Mouse (Mus musculus): Measurements from ENCODE around the gene Morc1. TPM values are rescaled to one million over a fixed set of nuclear protein-coding genes. Genes with fewer than 3 reads are reported as not detected.

The Morc1 gene
- polyA plus RNA-seq, 1 experiment from 2014 or later: not detected

DNA sequence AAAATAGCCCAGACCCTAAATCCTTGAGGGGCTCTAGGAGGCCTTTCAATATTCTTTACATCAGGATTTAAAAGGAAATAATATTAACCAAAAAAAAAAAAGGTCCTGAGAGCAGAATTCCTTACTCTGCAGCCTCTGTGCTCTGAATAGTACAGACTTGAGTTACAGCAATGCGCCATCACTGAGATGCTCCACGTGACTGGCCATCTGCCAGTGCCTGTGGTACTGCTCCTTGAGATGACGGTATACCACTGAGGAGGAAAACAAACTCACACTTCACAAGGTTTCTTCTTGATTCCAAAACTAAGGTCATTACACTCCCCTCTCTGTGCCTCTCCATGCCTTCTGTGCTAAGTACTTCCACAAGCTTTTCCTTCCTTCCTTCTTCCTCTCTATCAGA is 195.1 kb downstream of the Morc1 start:
- no peaks in the 10 kb centered on the region for H3K36me3 ChIP-seq (replicated peaks; ENCODE audit: insufficient read depth, low read length)
- no peak overlapping the region for H3K27ac ChIP-seq (ENCODE audit: low read depth)
- H3K9ac ChIP-seq (replicated peaks): no peak overlapping the region
- H3K4me1 ChIP-seq (ENCODE audit: insufficient read depth): no peaks in the 10 kb centered on the region
- H3K4me2 ChIP-seq (ENCODE audit: low read depth, low read length): no peak overlapping the region
- H3K4me3 ChIP-seq (ENCODE audit: low read depth, low read length): no peak overlapping the region
- 74% methylated on average over 3 of the region's 3 CpGs for WGBS (ENCODE audit: insufficient replicate concordance)
- TF ChIP-seq EP300 (IDR thresholded peaks at IDR 0.05; ENCODE audit: low read depth): no peak
- TF ChIP-seq CTCF (IDR thresholded peaks at IDR 0.05; ENCODE audit: low read depth): no peak
- ATAC-seq (no peak), DNase-seq (no peak)
- no peaks in the 10 kb centered on the region for H3K9me3 ChIP-seq (ENCODE audit: low read length)
- H3K27me3 ChIP-seq (ENCODE audit: insufficient read depth, low read length): no peaks in the 10 kb centered on the region

DNA sequence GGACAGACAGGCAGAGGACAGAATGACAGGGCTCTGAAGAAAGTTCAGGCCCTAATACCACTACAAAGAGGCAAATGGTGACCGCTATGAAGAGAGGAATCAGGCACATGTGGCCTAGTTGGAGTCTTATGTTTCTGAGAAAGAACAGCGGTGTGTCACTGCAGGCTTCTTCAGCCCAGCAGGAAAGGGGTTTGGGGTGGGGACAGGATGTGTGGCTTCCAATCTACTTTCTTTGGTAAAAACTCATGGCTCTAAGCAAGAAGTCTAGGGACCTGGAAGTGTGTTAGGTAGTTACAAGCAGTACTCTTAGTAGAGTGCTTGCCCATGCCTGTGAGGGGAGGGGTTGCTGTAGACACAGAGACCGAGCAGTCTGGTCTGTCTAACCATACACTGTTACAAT is 196.3 kb downstream of the Morc1 start:
- H3K4me1 ChIP-seq (ENCODE audit: insufficient read depth): no peaks in the 10 kb centered on the region
- no peak for DNase-seq
- H3K27me3 ChIP-seq (ENCODE audit: insufficient read depth, low read length): no peaks in the 10 kb centered on the region
- 62% methylated on average over 3 of the region's 3 CpGs for WGBS (ENCODE audit: insufficient replicate concordance)
- no peak overlapping the region for H3K4me2 ChIP-seq (ENCODE audit: low read depth, low read length)
- TF ChIP-seq CTCF (IDR thresholded peaks at IDR 0.05; ENCODE audit: low read depth) (no peak), EP300 (IDR thresholded peaks at IDR 0.05; ENCODE audit: low read depth) (no peak)
- H3K36me3 ChIP-seq (replicated peaks; ENCODE audit: insufficient read depth, low read length): no peaks in the 10 kb centered on the region
- no peak overlapping the region for H3K27ac ChIP-seq (ENCODE audit: low read depth)
- no peak overlapping the region for H3K4me3 ChIP-seq (ENCODE audit: low read depth, low read length)
- no peak for ATAC-seq
- no peaks in the 10 kb centered on the region for H3K9me3 ChIP-seq (ENCODE audit: low read length)
- no peak overlapping the region for H3K9ac ChIP-seq (replicated peaks)

DNA sequence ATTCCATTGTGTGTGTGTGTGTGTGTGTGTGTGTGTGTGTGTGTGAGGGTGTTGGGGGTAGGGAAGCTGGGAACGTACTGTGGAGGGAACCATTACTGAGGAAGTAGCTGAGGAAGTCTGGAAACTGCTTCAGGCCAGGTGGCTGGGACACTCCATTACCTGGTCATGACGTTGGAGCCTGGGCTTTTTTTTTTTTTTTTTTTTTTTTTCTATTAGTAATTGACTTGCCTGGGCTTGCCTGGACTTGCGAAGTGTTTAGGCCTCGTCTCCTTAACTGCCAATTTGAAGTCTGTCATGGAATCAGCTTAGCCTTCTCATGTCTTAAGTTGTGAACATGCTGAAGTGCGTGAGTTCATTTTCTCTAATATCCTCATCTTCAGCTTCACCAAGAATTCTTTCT is 198.7 kb downstream of the Morc1 start:
- no peak overlapping the region for H3K9ac ChIP-seq (replicated peaks)
- WGBS (ENCODE audit: insufficient replicate concordance): 75% methylated on average over 5 of the region's 5 CpGs
- H3K27me3 ChIP-seq (ENCODE audit: insufficient read depth, low read length): no peaks in the 10 kb centered on the region
- DNase-seq (no peak), ATAC-seq (no peak)
- no peaks in the 10 kb centered on the region for H3K4me1 ChIP-seq (ENCODE audit: insufficient read depth)
- H3K4me2 ChIP-seq (ENCODE audit: low read depth, low read length): no peak overlapping the region
- no peak overlapping the region for H3K4me3 ChIP-seq (ENCODE audit: low read depth, low read length)
- no peaks in the 10 kb centered on the region for H3K9me3 ChIP-seq (ENCODE audit: low read length)
- no peak overlapping the region for H3K27ac ChIP-seq (ENCODE audit: low read depth)
- no peak for TF ChIP-seq CTCF (IDR thresholded peaks at IDR 0.05; ENCODE audit: low read depth)
- TF ChIP-seq EP300 (IDR thresholded peaks at IDR 0.05; ENCODE audit: low read depth): no peak
- no peaks in the 10 kb centered on the region for H3K36me3 ChIP-seq (replicated peaks; ENCODE audit: insufficient read depth, low read length)

DNA sequence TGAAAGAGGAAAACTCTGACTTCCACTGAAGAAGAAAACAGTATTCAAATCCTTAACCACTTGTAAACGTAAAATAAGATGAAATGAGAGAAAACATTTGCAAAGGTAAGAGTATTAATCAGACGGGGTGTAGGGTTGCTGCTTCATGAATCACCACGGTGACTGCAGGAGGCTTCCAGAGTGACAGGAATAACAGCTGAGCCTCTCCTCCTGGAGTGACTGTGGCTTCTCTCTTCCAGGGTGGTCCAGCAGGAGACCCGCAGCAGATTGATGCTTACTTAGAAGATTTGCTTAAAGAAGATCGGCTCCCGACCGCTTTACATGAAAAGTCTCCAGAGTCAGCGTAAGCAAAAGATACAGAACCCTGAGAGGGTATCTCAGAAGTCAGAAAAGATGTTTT is 199.4 kb downstream of the Morc1 start:
- H3K4me2 ChIP-seq (ENCODE audit: low read depth, low read length): no peak overlapping the region
- no peak overlapping the region for H3K27ac ChIP-seq (ENCODE audit: low read depth)
- no peak overlapping the region for H3K4me3 ChIP-seq (ENCODE audit: low read depth, low read length)
- H3K9me3 ChIP-seq (ENCODE audit: low read length): no peaks in the 10 kb centered on the region
- TF ChIP-seq CTCF (IDR thresholded peaks at IDR 0.05; ENCODE audit: low read depth) (no peak), EP300 (IDR thresholded peaks at IDR 0.05; ENCODE audit: low read depth) (no peak)
- no peaks in the 10 kb centered on the region for H3K4me1 ChIP-seq (ENCODE audit: insufficient read depth)
- WGBS (ENCODE audit: insufficient replicate concordance): 57% methylated on average over 8 of the region's 8 CpGs
- H3K27me3 ChIP-seq (ENCODE audit: insufficient read depth, low read length): no peaks in the 10 kb centered on the region
- no peak for ATAC-seq
- no peaks in the 10 kb centered on the region for H3K36me3 ChIP-seq (replicated peaks; ENCODE audit: insufficient read depth, low read length)
- no peak for DNase-seq
- H3K9ac ChIP-seq (replicated peaks): no peak overlapping the region

DNA sequence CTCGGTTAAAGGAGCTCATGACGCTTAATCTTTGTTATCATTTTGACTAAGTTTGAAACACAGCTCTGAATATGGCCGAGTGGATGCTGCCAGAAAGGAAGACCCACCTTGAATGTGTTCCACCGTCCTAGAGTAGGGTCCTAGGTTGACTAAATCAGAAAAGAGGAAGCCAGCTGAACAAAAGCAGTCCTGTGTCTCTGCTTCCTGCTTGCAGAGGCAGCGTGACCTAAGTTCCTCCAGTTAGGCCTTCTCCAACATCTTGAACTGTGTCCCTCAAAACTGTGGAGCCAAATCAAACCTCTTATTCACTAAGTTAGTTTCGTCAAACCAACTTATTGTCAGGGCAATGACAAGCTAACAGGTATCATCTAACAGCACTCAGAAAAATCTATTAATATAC is 201.3 kb downstream of the Morc1 start:
- WGBS (ENCODE audit: insufficient replicate concordance): 74% methylated on average over 6 of the region's 6 CpGs
- ATAC-seq (no peak), DNase-seq (no peak)
- H3K4me3 ChIP-seq (ENCODE audit: low read depth, low read length): no peak overlapping the region
- TF ChIP-seq CTCF (IDR thresholded peaks at IDR 0.05; ENCODE audit: low read depth) (no peak), EP300 (IDR thresholded peaks at IDR 0.05; ENCODE audit: low read depth) (no peak)
- no peak overlapping the region for H3K27ac ChIP-seq (ENCODE audit: low read depth)
- no peaks in the 10 kb centered on the region for H3K36me3 ChIP-seq (replicated peaks; ENCODE audit: insufficient read depth, low read length)
- no peaks in the 10 kb centered on the region for H3K27me3 ChIP-seq (ENCODE audit: insufficient read depth, low read length)
- H3K9ac ChIP-seq (replicated peaks): no peak overlapping the region
- H3K4me2 ChIP-seq (ENCODE audit: low read depth, low read length): no peak overlapping the region
- H3K9me3 ChIP-seq (ENCODE audit: low read length): no peaks in the 10 kb centered on the region
- H3K4me1 ChIP-seq (ENCODE audit: insufficient read depth): no peaks in the 10 kb centered on the region

DNA sequence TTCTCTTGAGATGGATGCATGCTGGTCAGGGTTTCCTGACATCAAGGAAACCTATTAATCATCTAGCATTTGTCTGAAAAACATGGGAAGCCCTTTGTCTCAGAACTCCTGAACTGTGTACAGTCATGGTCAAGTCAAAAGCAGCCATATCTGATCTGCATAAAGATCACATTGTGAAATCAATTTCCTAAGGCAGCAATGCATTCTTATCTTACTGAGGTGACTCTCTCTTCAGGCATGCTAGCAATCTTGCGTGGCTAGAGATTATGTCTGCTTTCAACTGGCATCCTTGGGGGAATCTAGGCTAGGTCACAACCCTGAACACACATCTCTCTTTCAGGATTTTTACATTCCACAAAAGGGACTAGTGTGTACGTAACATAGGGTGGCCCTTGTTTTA is 215.2 kb downstream of the Morc1 start:
- Histone ChIP-seq H3K4me2 (ENCODE audit: low read depth, low read length) (no peak overlapping the region), H3K9ac (replicated peaks) (no peak overlapping the region), H3K27me3 (ENCODE audit: insufficient read depth, low read length) (no peaks in the 10 kb centered on the region), H3K4me3 (ENCODE audit: low read depth, low read length) (no peak overlapping the region), H3K4me1 (ENCODE audit: insufficient read depth) (no peaks in the 10 kb centered on the region), H3K36me3 (replicated peaks; ENCODE audit: insufficient read depth, low read length) (no peaks in the 10 kb centered on the region), H3K9me3 (ENCODE audit: low read length) (no peaks in the 10 kb centered on the region), H3K27ac (ENCODE audit: low read depth) (no peak overlapping the region)
- ATAC-seq (no peak), DNase-seq (no peak)
- WGBS (ENCODE audit: insufficient replicate concordance): 63% methylated on average over 2 of the region's 2 CpGs
- TF ChIP-seq EP300 (IDR thresholded peaks at IDR 0.05; ENCODE audit: low read depth): no peak
- TF ChIP-seq CTCF (IDR thresholded peaks at IDR 0.05; ENCODE audit: low read depth): no peak

DNA sequence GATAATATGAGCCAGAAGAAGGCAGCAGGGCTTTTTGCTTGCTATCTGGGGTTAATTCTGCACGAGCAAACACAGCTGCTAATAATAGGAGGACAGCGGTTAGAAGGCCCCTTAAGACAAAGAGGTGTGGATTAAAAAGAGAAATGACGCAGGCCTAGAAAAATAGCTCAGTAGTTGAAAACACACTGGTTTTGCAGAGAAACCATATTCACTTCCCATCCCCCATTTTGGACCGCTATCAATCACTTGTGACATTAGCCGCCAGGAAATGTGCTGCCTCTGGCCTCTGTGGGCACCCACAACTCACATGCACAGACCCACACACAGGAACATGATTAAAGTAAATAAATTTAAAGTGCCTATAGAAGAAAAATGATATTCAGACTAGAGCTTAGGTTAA is 240.7 kb downstream of the Morc1 start:
- H3K4me3 ChIP-seq (ENCODE audit: low read depth, low read length): no peak overlapping the region
- H3K36me3 ChIP-seq (replicated peaks; ENCODE audit: insufficient read depth, low read length): no peaks in the 10 kb centered on the region
- ATAC-seq: no peak
- H3K27me3 ChIP-seq (ENCODE audit: insufficient read depth, low read length): no peaks in the 10 kb centered on the region
- no peak for DNase-seq
- no peak overlapping the region for H3K9ac ChIP-seq (replicated peaks)
- TF ChIP-seq EP300 (IDR thresholded peaks at IDR 0.05; ENCODE audit: low read depth): no peak
- TF ChIP-seq CTCF (IDR thresholded peaks at IDR 0.05; ENCODE audit: low read depth): no peak
- no peaks in the 10 kb centered on the region for H3K9me3 ChIP-seq (ENCODE audit: low read length)
- WGBS (ENCODE audit: insufficient replicate concordance): 32% methylated on average over 5 of the region's 5 CpGs
- H3K4me2 ChIP-seq (ENCODE audit: low read depth, low read length): no peak overlapping the region
- no peaks in the 10 kb centered on the region for H3K4me1 ChIP-seq (ENCODE audit: insufficient read depth)
- no peak overlapping the region for H3K27ac ChIP-seq (ENCODE audit: low read depth)
